Mouse (Mus musculus): ENCODE measurements around the gene Pth2. TPM values are rescaled to one million over a fixed set of nuclear protein-coding genes. Genes with fewer than 3 reads are reported as not detected.

Pth2 gene
- total and polyA plus RNA-seq, 3 experiments: not detected

- H3K27me3 ChIP-seq (ENCODE audit: control insufficient read depth in 1 of 2, insufficient read depth in 2 of 2, low read length in 2 of 2): peaks cover 4 to 9% of the 10 kb centered on the region in 2 experiments
- peak overlapping the region; percentile 6 to 10; a peak in 1 of 4 replicates for H3K4me3 ChIP-seq (ENCODE audit: control insufficient read depth in 1 of 2, insufficient read depth in 1 of 2, low read depth in 2 of 2, low read length in 2 of 2)
- no peak for TF ChIP-seq GATA1 (IDR thresholded peaks at IDR 0.05; ENCODE audit: low read depth, low read length)
- no peak for TF ChIP-seq NELFE (IDR thresholded peaks at IDR 0.05; ENCODE audit: low read depth, low read length)
- TF ChIP-seq SIN3A (IDR thresholded peaks at IDR 0.05; ENCODE audit: low read length): peak; percentile 86
- peak; percentile 76; the same call in 1 of the 2 replicates for TF ChIP-seq BHLHE40 (IDR thresholded peaks at IDR 0.05; ENCODE audit: borderline replicate concordance, low read depth, low read length)
- TF ChIP-seq POLR2A (IDR thresholded peaks at IDR 0.05; ENCODE audit: control insufficient read depth in 1 of 2, insufficient read depth in 1 of 2, low read depth in 1 of 2, low read length in 2 of 2, poor library complexity in 1 of 2): no peak; a peak in 1 of 4 replicates
- no peak; the same call in none of the 2 replicates for TF ChIP-seq MAZ (IDR thresholded peaks at IDR 0.05; ENCODE audit: low read depth, low read length)
- TF ChIP-seq ZC3H11A (IDR thresholded peaks at IDR 0.05; ENCODE audit: low read depth, low read length): peak; percentile 39
- TF ChIP-seq RCOR1 (IDR thresholded peaks at IDR 0.05; ENCODE audit: low read depth, low read length): no peak; the same call in none of the 2 replicates
- TF ChIP-seq ETS1 (IDR thresholded peaks at IDR 0.05; ENCODE audit: low read depth, low read length): peak; percentile 43; the same call in 1 of the 2 replicates
- peak; percentile 7; the same call in 1 of the 2 replicates for TF ChIP-seq ELF1 (IDR thresholded peaks at IDR 0.05; ENCODE audit: low read depth, low read length)
- no peak for TF ChIP-seq TAL1 (IDR thresholded peaks at IDR 0.05; ENCODE audit: low read length)
- TF ChIP-seq NRF1 (IDR thresholded peaks at IDR 0.05; ENCODE audit: insufficient read depth, low read depth, low read length, poor library complexity, severe bottlenecking): 0 out of 2 replicates have a peak, but pooled peaks have one; percentile 26
- TF ChIP-seq MAX (IDR thresholded peaks at IDR 0.05; ENCODE audit: low read length): peak; percentile 69; the same call in 1 of the 2 replicates
- peak; percentile 82 for TF ChIP-seq SMC3 (IDR thresholded peaks at IDR 0.05; ENCODE audit: low read depth, low read length)
- peak; percentile 95 for TF ChIP-seq HCFC1 (IDR thresholded peaks at IDR 0.05; ENCODE audit: low read depth, low read length)
- TF ChIP-seq CHD1 (IDR thresholded peaks at IDR 0.05; ENCODE audit: low read depth, low read length): no peak
- peak; percentile 30; the same call in 1 of the 2 replicates for TF ChIP-seq TCF12 (IDR thresholded peaks at IDR 0.05; ENCODE audit: low read depth, low read length)
- TF ChIP-seq MXI1 (IDR thresholded peaks at IDR 0.05; ENCODE audit: low read depth, low read length): peak; percentile 88
- TF ChIP-seq RAD21 (IDR thresholded peaks at IDR 0.05; ENCODE audit: low read depth, low read length): peak; percentile 48
- peak; percentile 72 to 94 (median 82) for TF ChIP-seq CTCF (IDR thresholded peaks at IDR 0.05 in 2 of 3, conservative IDR thresholded peaks at IDR 0.05 in 1 of 3; ENCODE audit: control insufficient read depth in 1 of 3, insufficient read depth in 1 of 3, low read depth in 2 of 3, low read length in 3 of 3, poor library complexity in 1 of 3, severe bottlenecking in 1 of 3)
- peak; percentile 56; the same call in 1 of the 2 replicates for TF ChIP-seq KAT2A (conservative IDR thresholded peaks at IDR 0.05; ENCODE audit: low read depth, low read length)
- no peak for TF ChIP-seq MYB (IDR thresholded peaks at IDR 0.05; ENCODE audit: low read depth, low read length)
- peak; percentile 89; the same call in 1 of the 2 replicates for TF ChIP-seq MYC (IDR thresholded peaks at IDR 0.05; ENCODE audit: low read depth, low read length)
- TF ChIP-seq USF1 (IDR thresholded peaks at IDR 0.05; ENCODE audit: low read depth, low read length): peak; percentile 77
- TF ChIP-seq MEF2A (IDR thresholded peaks at IDR 0.05; ENCODE audit: extremely low read depth, insufficient replicate concordance, low read depth, low read length, poor library complexity, severe bottlenecking): no peak
- peak overlapping the region; percentile 56 for H3K9ac ChIP-seq (ENCODE audit: control insufficient read depth, low read depth, low read length, poor library complexity, severe bottlenecking)
- H3K36me3 ChIP-seq (ENCODE audit: control insufficient read depth in 1 of 2, insufficient read depth in 2 of 2, low read length in 2 of 2): peaks cover 0 to 4% of the 10 kb centered on the region in 2 experiments; a peak in 1 of 4 replicates
- H3K27ac ChIP-seq (ENCODE audit: control insufficient read depth, low read depth, low read length): peak overlapping the region; percentile 49; the same call in 1 of the 2 replicates
- no peaks in the 10 kb centered on the region; a peak in 2 of 4 replicates for H3K4me1 ChIP-seq (ENCODE audit: control insufficient read depth in 1 of 2, insufficient read depth in 2 of 2, low read length in 2 of 2)
- no peaks in the 10 kb centered on the region for H3K79me2 ChIP-seq (ENCODE audit: control insufficient read depth, insufficient read depth, low read length, poor library complexity)
- no peaks in the 10 kb centered on the region for H3K9me3 ChIP-seq (replicated peaks; ENCODE audit: insufficient read depth, low read length)
- DNase-seq (ENCODE audit: low read depth, low spot score): peak; percentile 96
Observed at GRCm38 (mm10) chr7:45161612-45162473, 19.0 kb upstream of the Pth2 start.

Data from MEL (cell line).